Comparison of ENCODE assay signal across 8 mouse cellular contexts in genomic region chr2:34370725-34371440, GRCm38 (mm10). TPM values are rescaled to one million over a fixed set of nuclear protein-coding genes. Genes with fewer than 3 reads are reported as not detected.
DNase-seq lines count a peak whose midpoint lies in the region; ATAC-seq and TF ChIP-seq lines count a peak whose summit lies in the region.

No protein-coding gene starts in this region.

- peak overlapping the region; percentile 92 for H3K27ac ChIP-seq in intestine, embryonic 16.5 days (ENCODE audit: low read length)
- H3K27ac ChIP-seq in liver, embryonic 16.5 days (ENCODE audit: low read length): peak overlapping the region; percentile 99
- peak overlapping the region; percentile 99 for H3K27ac ChIP-seq in olfactory bulb, adult 2 months (ENCODE audit: insufficient read depth, low read depth, low read length)

- peak; percentile 27 for DNase-seq in cerebellum, adult 11 months
- peak; percentile 37 to 48 for DNase-seq in cerebellum, postnatal 36 days
- DNase-seq in gastrocnemius, postnatal 4 days (ENCODE audit: low spot score in 2 of 2): peak; percentile 26 to 44
- DNase-seq in thymus, postnatal 10 days (ENCODE audit: low spot score in 2 of 2): peak; percentile 4 to 15

- peaks cover 12% of the 10 kb centered on the region; the same call in 1 of the 2 replicates for H3K4me1 ChIP-seq in intestine, embryonic 16.5 days (ENCODE audit: control insufficient read depth, insufficient read depth, low read length)
- H3K4me1 ChIP-seq in liver, embryonic 16.5 days (ENCODE audit: control insufficient read depth, low read depth, low read length): peaks cover 19% of the 10 kb centered on the region
- H3K4me1 ChIP-seq in olfactory bulb, adult 2 months (ENCODE audit: control insufficient read depth, insufficient read depth, low read length): peaks cover 8% of the 10 kb centered on the region

- H3K36me3 ChIP-seq in intestine, embryonic 16.5 days (ENCODE audit: control insufficient read depth, insufficient read depth, low read length): no peaks in the 10 kb centered on the region
- no peaks in the 10 kb centered on the region for H3K36me3 ChIP-seq in liver, embryonic 16.5 days (ENCODE audit: control insufficient read depth, insufficient read depth)

- no peak for ATAC-seq in cerebellum, adult (ENCODE audit: insufficient number of reproducible peaks, low FRiP score, low TSS enrichment)
- no peak for ATAC-seq in intestine, embryonic 16.5 days
- no peak for ATAC-seq in liver, embryonic 16.5 days (ENCODE audit: low read depth)

- 0 out of 2 replicates have a peak, but pooled peaks cover 4% of the 10 kb centered on the region for H3K27me3 ChIP-seq in intestine, embryonic 16.5 days (replicated peaks; ENCODE audit: control insufficient read depth, insufficient read depth, low read length)
- H3K27me3 ChIP-seq in liver, embryonic 16.5 days (ENCODE audit: control insufficient read depth, insufficient read depth, low read depth, low read length): no peaks in the 10 kb centered on the region

- TF ChIP-seq POLR2A in olfactory bulb, adult 2 months (IDR thresholded peaks at IDR 0.05; ENCODE audit: insufficient read depth, low read depth, low read length): no peak

- TF ChIP-seq CTCF in olfactory bulb, adult 2 months (IDR thresholded peaks at IDR 0.05; ENCODE audit: insufficient read depth, low read depth, low read length): no peak

- peak overlapping the region; percentile 92 for H3K4me2 ChIP-seq in intestine, embryonic 16.5 days (ENCODE audit: low read depth, low read length)
- H3K4me2 ChIP-seq in liver, embryonic 16.5 days (ENCODE audit: low read depth, low read length): peak overlapping the region; percentile 95

- WGBS in intestine, embryonic 16.5 days: 1% methylated on average over 42 of the region's 42 CpGs
- WGBS in liver, embryonic 16.5 days (ENCODE audit: insufficient replicate concordance): 1% methylated on average over 42 of the region's 42 CpGs
- WGBS in olfactory bulb, adult 2 months: 2% methylated on average over 42 of the region's 42 CpGs

- H3K9ac ChIP-seq in intestine, embryonic 16.5 days (ENCODE audit: low read depth, low read length): peak overlapping the region; percentile 92
- H3K9ac ChIP-seq in liver, embryonic 16.5 days (ENCODE audit: low read depth, low read length): peak overlapping the region; percentile 92

- H3K9me3 ChIP-seq in intestine, embryonic 16.5 days (ENCODE audit: control insufficient read depth, low read length): no peaks in the 10 kb centered on the region
- H3K9me3 ChIP-seq in liver, embryonic 16.5 days (replicated peaks; ENCODE audit: control insufficient read depth, low read length): no peaks in the 10 kb centered on the region

- H3K4me3 ChIP-seq in intestine, embryonic 16.5 days (ENCODE audit: low read length): peak overlapping the region; percentile 84
- H3K4me3 ChIP-seq in liver, embryonic 16.5 days (ENCODE audit: low read depth, low read length): peak overlapping the region; percentile 96
- H3K4me3 ChIP-seq in olfactory bulb, adult 2 months (ENCODE audit: insufficient read depth, low read depth, low read length): peak overlapping the region; percentile 98

RNA-seq across cellular contexts. Expression of gene Pbx3, which starts 2.1 kb away (rescaled TPM):
- total RNA-seq in gastrocnemius, postnatal 4 days (2021): 10 to 100 TPM; 11.5 to 12.3 TPM
- 12.5 TPM in 2 replicates for polyA plus RNA-seq in intestine, embryonic 16.5 days (2015; fragmentation: Nextera tagmentation; extraction: Ambion mirVana)
- polyA plus RNA-seq in liver, embryonic 16.5 days (2015; fragmentation: Nextera tagmentation; extraction: Ambion mirVana): 4.2 and 4.5 TPM in 2 replicates
- polyA plus RNA-seq in olfactory bulb, adult 2 months (2012; ENCODE audit: insufficient read depth, insufficient read length, low replicate concordance, missing spikeins): not detected in 2 replicates

RNA-seq across cellular contexts. Expression of gene Mapkap1, which starts 35.7 kb away (rescaled TPM):
- total RNA-seq in gastrocnemius, postnatal 4 days (2021): 10 to 100 TPM; 50.8 to 51.7 TPM
- 72.9 and 76.6 TPM in 2 replicates for polyA plus RNA-seq in intestine, embryonic 16.5 days (2015; fragmentation: Nextera tagmentation; extraction: Ambion mirVana)
- polyA plus RNA-seq in liver, embryonic 16.5 days (2015; fragmentation: Nextera tagmentation; extraction: Ambion mirVana): 23.2 and 25.9 TPM in 2 replicates
- not detected in 2 replicates for polyA plus RNA-seq in olfactory bulb, adult 2 months (2012; ENCODE audit: insufficient read depth, insufficient read length, low replicate concordance, missing spikeins)

Comparison
In these comparisons a context has a peak if more than half of its experiments do, and no peak if none do; other contexts are left out.
1. RNA of gene Mapkap1, which starts 35.7 kb away (polyA plus RNA-seq): 72.9 to 76.6 TPM in intestine, embryonic 16.5 days and 23.2 to 25.9 TPM in liver, embryonic 16.5 days; not detected in olfactory bulb, adult 2 months; every median in the first group is over 10 times any median in the second.
2. Peak in every context shown above with its lines, with median percentiles within 50 percentile points of each other: DNase-seq, H3K27ac ChIP-seq and H3K4me3 ChIP-seq.